Mouse (Mus musculus) telencephalon, adult 2 months (tissue): ENCODE measurements around the gene Smug1.

Experiments used
- DNase-seq: peaks from one replicate; pipeline ENCODE4 v3.0.0-alpha.2; 2011; ENCODE audit warnings: low read depth, low spot score

The Smug1 gene

DNA sequence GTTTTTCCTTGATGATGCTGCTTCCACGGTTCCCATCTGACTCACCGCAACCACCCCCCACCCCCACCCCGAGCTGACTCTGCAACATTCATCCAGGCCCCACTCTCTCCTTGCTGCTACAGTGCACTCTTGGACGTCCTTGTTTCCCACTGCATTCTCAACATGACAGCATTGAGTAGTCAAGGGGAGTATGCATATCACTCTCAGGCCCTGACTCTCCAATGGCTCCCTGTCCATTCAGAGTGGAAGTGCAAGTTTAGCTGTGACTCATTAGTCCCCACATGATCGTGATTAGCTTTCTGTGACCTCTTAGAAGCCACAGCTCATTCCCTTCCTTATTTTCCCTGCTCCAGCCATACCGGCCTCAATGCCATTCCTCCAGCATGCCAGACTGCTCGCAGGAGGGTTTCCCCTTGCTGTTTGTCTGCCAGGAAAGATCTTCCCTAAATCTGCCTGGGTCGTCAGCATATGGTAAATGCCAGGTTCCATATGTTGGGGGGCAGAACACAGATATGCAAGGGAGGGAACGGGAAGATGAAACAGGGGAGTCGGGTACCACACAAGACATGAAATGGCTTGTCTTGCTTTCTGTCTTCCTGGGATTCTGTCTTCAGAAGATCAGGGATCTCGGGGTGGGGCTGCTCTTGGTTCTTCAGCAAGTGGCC, 21.1 kb downstream of the Smug1 start:
- no peak for DNase-seq

DNA sequence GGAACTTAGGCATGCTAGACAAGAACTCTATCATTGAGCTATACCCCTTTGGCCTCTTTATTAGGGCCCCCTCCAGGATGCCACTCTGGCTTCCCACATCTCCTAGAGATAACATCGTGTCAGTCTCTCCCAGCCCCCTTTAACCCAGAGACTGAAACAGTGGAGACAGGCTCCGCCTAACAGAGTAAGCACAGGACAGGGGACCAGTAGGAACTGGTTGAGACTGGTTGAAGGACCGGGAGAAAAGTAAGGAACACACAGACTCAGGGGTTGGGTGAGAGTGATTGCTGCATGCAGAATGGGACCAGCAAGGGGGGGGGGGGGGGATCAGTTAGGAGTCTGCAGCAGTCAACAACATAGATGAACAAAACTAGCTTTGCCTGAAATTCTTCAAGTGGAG, 22.7 kb downstream of the Smug1 start:
- no peak for DNase-seq

DNA sequence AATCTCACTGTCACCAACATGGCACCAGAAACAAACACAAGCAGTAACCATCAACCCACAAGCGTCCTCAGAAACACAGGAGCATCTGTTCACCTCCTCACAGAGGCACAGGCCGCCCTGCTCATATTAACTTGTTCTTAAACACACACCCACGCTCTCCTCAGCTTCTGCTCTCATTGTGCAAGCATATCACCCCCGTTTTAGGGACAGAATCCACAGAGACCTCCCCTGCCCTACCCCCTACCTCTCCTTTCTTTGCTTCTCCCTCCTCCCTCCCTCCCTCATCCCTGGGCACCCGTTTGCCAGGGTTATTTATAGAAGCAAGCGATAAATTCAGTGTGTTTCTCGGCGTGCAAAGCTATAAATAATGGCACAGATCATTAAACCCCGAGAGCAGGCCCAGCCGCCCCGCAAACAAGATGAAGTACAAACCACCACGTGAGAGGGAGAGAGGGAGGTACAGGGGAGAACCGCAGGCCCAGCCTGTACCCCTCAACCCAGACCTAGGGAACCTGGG, 31.4 kb downstream of the Smug1 start:
- peak; percentile 85 for DNase-seq

DNA sequence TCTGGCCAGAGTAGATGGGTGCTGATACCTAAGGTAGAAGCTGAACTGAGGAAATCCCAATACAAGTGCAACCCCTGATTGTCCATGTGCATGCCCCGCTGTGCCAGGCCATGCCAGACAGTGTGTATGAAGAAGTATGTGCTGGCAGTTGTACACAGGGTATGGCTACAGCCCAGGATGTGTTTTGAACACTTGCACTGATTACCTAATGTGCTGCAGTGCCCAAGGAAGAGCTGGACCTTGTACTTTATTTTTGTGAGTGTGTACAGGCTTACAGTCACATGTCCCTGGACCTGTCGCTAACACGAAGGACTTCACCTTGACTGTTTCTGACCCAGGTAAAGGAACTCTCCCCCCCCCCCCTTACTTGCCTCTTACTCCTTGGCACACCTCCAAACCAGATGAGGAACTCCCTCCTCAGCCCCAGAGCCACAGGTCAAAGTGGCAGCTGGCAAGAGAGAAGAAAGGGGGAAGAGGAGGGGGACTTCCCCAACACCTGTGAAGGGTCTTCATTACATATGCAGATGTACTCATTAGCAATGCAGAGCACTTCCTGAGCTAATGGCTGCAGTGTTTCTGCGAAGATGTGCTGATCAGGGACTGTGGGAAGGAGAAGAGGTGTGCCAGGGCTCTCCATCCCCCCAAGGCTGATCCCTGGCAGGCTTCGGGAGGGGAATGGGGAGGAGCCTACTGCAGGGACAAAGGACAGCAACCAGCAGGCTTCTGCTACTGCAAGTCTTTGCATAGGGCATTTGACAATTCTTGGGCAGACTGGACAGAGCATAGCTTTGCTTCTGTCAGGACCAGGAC, 32.4 kb downstream of the Smug1 start:
- no peak for DNase-seq

DNA sequence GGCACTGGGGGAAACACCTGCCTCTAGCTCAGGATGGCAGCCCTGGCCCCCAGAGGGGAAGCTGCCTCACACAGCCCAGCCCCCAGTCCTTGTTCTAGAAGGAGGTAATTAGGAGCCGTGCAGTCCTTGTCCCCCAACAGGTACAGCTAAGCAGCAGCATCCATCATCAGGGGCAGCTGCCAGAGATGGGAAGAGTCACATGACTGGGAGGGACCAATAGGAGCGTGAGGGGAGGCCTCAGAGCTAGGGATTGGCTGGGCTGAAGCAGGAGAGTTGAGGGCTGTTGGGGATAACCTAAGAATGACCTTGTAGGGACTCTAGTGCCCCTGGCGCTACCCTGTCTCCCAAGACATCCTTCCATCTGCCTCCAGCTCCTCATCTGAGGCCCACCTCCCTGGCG, 33.1 kb downstream of the Smug1 start:
- no peak for DNase-seq

DNA sequence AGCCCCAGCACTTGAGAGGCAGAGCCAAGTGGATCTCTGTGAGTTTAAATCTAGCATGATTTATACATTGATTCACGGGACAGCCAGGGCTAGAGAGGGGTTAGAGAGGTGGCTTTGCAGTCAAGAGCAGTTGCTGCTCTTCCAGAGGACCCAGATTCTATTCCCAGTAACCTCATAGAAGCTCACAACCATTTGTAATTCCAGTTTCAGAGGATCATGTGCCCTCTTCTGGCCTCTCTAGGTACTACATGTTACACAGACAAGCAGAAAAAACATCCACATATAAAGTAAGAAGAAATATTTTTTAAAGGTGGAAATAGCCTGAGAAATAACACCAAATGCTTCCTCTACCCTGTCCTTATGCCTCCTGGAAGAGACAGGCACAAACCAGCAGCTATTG, 36.2 kb downstream of the Smug1 start:
- DNase-seq, result no peak

DNA sequence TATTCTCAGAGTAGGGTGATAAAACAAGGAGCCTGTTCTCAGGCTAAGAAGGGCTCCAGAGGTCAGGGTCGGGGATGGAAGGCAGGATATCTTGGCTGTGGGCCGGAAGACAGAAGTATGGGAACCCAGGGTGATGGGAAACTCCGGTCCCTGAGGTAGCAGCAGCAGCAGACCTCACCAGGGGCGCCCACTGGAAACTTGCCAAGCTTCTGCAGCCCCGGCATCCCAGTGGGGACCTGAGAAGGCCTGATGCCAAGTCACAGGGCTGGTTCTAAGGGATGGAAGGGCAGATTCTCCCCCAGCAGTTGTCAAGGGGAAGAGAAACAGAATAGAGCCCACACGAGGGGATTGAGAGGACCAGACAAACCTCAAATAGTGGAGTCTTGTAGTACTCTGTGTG, 37.6 kb downstream of the Smug1 start:
- no peak for DNase-seq

DNA sequence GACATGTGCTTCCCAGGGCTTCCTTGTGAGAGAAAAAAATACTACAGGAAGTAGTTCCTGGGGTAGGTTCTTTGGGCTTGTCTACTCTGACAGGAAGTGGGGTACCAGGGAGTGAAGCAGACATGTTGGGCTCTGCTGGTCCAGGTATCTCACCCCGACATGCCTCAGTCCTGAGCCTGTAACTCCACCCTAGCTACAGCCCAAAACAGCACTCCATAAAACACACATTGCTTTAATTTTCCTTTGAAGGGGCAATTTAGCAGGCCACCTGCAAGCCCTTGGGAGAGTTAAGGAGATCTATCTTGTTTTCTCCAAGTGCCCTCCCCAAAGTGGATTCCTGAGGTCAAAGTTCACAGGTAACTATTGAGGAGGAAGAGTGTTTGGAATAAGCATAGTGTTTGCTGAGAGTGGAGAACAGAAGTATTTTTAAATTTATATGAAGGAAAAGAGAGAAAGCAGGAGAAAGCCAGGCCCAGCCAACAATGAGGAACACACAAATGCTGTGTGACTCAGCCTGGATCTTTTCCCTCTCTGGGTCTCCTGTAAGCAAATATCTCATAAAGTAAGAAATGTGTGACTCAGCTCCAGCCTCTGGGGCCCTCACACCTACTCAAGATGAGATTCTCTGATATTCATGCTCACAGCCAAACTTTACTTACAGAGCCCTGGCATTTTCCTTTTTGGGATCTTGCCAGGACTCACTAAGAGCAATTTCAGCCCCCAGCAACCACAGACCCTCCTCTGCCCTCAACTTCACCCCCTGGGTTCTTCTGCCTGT, 38.6 kb downstream of the Smug1 start:
- no peak for DNase-seq

DNA sequence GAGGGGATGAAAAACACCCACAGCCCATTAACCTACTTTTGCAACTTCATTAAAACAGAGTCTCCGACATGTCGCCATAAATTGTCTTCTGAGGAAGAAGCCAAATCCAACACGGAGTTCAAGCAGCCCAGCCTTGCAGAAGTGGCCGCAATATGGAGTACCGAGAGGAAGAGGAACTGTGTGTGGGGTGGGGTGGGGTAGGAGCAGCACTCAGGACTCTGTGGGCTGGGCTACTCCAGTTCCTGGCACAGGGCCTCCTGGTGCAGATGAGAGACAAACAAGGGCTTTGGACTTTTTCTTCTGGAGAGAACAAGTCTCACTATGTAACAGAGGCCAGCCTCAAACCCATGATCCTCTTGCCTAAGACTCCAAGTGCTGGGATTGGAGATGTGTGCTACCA, 40.9 kb downstream of the Smug1 start:
- DNase-seq, result no peak

DNA sequence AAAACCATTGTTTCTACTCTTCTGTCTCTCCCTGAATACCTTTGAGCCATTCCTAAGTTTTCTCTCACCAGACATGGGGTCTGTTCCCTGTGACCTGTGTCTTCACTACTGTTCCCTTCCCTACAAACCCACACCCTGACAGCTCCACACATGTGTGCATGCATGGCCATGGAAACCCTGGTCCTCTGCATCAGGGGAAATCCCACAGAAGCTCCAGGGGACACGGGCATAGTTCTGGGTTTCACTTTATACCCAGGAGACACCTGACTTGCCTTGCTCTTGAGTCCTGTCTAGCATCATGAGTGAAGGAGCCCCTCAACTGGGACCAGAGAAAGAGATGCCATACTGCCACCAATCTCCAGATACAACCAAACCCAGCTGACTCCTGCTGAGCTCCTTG, 42.6 kb downstream of the Smug1 start:
- DNase-seq, result no peak

DNA sequence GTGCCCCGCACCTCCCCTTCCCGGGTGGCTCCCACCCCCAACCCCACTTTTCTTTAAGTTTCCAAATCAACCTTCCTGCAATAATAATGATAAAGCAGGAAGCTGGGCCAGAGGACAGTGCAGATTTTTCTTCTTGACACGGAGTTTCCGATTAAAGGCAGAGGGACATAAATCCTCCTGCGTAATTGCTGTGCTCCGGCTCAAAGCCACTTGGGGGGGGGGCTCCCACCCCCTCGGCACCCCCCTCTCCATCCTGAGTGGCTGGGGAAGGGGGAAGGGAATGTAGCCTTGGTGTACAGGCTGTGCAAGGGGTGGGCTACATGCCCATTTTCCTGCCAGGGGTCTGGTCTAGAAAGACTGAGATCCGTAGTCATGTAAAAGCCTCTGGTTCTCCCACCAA, 43.5 kb downstream of the Smug1 start:
- DNase-seq, result no peak

DNA sequence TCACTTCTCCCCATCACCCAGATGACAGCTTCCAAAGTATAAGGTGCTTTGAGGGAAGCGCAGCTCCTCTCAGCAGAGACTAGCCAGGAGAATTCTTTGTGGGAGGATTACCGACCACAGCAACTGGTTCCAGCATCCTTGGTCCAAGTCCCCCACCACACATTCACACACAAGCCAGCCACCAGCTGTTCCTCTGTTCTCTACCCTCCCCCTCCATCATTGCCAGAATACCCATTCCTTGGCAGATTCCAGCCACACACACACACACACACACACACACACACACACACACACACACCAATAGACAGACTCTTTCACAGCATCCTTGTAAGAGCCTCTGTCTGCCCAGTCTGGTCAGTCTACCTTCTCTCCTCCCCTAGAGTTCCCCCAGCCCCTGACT, 44.5 kb downstream of the Smug1 start:
- DNase-seq, result no peak

DNA sequence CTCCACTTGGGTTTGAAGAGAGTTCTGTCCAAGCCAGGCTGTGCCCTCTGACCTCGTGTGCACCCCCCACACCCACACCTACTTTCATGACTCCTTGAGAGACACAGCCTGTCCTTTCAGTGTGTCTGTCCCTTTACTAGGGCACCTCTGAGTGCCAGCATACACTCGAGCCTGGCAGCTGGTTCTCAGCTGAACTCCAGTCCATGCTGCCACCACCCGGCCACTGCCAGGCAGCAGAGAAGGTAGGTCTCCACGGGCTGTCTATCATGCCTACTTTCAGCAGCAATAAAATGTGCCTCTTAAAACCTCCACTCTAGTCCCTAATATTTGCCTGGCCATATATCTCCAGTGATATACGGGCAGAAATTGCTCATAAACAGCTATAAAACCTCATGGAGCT, 45.5 kb downstream of the Smug1 start:
- no peak for DNase-seq

DNA sequence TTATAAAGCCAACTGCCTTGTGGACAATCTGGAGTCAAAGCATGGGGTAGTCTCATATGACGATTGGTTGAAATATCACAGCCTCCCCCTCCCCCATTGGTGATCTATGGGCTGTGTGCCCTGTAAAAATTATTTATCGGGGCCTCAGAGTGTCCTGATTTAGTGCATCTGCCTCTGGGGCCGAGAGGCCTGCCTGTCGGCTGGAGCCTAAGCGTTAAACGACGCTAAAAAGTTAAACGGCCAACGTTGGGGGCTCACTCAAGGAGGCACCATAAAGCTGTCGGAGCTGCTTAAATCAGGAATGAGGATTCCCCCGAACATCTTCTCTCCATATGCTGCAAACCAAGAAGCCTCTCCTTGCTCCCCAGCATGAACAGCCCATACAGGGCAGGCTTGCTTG, 46.3 kb downstream of the Smug1 start:
- DNase-seq, result no peak

DNA sequence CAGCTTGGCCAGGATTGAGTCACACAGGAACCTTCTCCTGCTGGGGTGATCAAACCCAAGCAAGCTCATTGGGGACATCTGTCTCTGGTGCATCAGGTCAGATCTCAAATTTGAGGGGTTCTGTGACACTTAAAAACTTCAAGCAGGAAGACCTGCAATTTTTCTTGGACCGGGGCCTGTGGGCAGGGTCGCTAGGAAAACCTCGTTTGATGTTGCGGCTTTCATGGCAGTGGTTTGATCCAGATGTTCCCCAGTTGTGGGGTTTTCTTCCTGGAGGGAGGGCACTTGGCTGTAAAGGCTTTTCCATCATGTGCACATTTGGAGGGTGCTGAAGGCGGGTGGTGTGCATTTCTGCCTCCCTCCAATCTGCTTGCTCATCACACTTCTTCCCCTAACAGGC, 51.2 kb downstream of the Smug1 start:
- DNase-seq, result no peak

DNA sequence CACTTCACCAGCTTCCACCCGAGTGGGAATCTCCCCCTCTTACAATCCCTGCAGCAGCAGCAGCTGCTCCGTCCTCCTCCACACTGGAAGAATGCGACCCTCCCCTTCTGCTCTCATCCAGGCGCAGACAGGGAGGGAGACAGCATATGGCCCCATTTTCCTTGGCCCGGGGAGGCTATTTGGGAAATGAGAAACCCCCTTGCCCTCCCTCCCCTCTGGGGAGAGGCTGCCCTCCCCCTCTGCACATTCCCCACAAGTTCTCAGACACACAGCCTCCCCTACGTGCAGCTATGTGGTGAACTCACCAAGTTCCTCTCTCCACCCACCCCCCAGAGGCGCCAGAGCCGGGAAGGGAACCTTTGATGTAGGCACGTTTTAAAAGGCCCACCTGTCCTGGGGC, 51.6 kb downstream of the Smug1 start:
- no peak for DNase-seq

DNA sequence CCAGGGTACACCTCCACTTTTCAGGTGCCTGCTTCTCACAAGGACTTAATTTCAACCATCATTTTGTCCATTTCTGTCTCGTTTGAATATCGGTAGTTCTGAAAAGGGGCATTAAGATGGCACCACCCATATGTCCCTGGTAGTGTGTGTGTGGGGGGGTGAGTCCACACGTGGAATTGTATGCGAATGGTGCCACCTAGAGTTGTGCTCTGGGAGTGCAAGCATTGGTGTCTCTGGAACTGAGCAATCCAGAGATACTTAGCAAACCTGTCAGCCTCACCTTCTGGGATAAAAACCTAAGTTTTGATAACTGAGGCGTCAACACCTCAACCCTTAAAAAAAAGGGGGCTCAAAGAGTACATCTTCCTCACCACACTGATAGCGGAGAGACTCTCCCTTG, 53.8 kb downstream of the Smug1 start:
- no peak for DNase-seq

DNA sequence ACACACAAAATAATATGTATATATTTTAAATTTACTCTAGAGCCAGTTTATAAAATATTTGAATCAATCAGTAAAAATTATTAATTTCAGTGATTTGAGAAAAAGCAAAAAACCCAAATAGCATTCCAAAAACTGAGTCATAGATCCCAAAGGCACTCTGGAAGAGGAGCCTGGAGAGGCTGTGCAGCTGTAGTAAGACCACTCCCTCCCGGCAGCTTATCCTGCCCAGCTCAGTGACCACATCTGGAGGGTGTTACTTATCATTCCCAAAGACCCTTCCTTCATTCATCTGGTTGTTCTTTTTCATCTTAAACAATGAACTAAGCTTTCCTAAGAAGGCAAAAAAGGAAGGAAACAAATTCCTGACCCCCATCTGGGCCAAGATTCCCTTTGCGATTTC, 54.6 kb downstream of the Smug1 start:
- no peak for DNase-seq

DNA sequence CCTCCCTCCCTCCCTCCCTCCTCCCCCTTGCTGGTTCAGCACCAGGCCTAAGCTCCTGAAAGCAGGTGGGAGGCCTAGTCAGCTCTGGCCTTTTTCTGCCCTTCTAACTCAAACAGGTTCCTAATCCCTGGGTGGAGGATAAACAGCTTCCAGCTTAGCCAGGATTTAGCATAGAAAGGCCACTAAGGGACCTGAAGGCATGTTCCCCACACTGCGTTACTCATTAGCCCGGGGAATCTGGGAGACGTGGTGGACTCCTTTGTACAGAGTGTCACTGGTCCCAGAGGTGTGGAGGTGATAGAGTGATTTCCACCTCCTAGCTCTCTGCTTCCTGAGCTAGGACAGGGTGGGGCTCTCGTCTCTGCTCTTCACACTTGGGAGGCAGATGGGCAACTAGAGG, 57.0 kb downstream of the Smug1 start:
- no peak for DNase-seq

DNA sequence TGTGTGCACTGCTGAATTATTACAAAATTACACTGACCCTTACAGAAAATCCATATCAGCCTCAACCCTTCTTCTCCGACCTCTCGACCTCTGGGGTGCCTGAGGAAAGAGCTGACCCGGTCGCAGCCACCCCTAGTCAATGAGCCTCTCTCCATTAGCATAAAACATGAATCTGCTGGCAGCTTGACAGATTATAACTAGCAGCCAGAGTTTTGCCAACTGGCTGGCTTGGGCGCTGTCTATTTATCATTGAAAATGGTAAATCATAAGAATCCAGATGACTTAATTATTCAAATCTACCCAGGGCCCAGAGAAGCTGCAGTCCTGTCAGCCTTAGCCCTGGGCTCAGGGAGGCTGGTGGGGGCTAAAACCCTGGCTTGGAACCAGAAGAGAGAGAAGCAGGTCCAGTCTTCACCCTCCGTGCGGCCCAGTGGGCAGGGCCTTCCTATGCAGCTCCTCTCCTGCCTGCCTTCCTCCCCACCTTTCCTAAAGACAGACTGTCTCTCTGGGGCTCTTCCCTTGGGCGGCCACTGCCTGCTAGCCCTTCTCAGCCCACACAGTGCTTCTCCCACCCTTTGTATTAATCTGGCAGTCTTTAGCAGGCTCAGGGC, 58.7 kb downstream of the Smug1 start:
- DNase-seq, result no peak

DNA sequence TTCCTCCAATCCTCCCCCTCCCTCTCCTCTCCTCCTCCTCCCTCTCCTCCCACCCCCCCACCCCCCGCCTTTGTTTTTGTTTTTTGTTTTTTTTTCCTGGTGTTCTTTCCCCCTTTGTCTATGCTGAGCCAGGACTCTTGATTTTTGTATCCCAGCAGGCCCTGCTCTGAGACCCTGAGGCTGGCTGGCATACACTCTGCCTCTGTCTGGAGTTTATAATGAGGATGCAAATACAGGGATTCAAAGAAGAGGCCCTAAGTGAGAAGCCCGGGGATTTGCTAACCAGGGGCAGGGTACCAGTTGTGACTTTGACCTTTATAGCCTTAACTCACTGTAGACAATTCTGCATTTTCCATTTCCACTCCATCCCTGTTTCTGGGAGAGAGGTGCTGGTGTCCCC, 60.7 kb downstream of the Smug1 start:
- no peak for DNase-seq
